In the genomic region with DNA sequence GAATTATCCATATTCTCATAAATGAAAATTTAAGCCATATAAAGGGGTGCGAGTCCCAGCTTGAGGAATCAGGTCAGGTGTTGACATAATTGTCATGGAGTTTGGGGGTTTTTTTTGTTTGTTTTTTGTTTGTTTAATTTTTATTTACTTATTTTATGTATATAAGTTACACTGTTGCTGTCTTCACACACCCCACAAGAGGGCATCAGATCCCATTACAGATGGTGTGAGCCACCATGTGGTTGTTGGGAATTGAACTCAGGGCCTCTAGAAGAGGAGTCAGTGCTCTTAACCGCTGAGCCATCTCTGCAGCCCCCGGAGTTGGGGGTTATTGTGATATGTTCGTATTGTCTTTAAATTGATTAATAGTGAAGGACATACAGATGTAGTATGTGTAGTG, we compare ENCODE assay signal across 31 mouse cellular contexts. TPM values are rescaled to one million over a fixed set of nuclear protein-coding genes. Genes with fewer than 3 reads are reported as not detected.
DNase-seq lines count a peak whose midpoint lies in the region; ATAC-seq and TF ChIP-seq lines count a peak whose summit lies in the region.
"Had no signal": no experiment of that assay in that cellular context is flagged by ENCODE, and none has a peak within 500 bp of the region (broad histone marks: within the 10 kb centered on the region; RNA-seq: fewer than 3 reads in every experiment).

No protein-coding gene starts in this region.

- H3K9me3 ChIP-seq in intestine, postnatal 0 days (ENCODE audit: control insufficient read depth), result no peaks in the 10 kb centered on the region
- no peaks in the 10 kb centered on the region for H3K9me3 ChIP-seq in intestine, embryonic 16.5 days (ENCODE audit: control insufficient read depth, low read length)
- no peaks in the 10 kb centered on the region for H3K9me3 ChIP-seq in liver, embryonic 14.5 days (ENCODE audit: control insufficient read depth, low read length)
- H3K9me3 ChIP-seq in liver, embryonic 12.5 days (replicated peaks), result no peaks in the 10 kb centered on the region
- H3K9me3 ChIP-seq: embryonic facial prominence, embryonic 12.5 days; heart, embryonic 13.5 days; hindbrain, embryonic 10.5 days; intestine, embryonic 15.5 days; limb, embryonic 13.5 days; liver, embryonic 13.5 days; lung, embryonic 15.5 days; midbrain, embryonic 13.5 days; neural tube, embryonic 15.5 days had no signal

- TF ChIP-seq CTCF in intestine, postnatal 0 days (IDR thresholded peaks at IDR 0.05; ENCODE audit: low read depth), result peak; percentile 50
- TF ChIP-seq CTCF in liver, embryonic 14.5 days (IDR thresholded peaks at IDR 0.05; ENCODE audit: low read depth), result peak; percentile 21; the same call in 1 of the 2 replicates

- TF ChIP-seq EP300 in liver, embryonic 14.5 days (IDR thresholded peaks at IDR 0.05; ENCODE audit: low read depth), result no peak

- no peak overlapping the region for H3K27ac ChIP-seq in intestine, postnatal 0 days (ENCODE audit: low read depth, low read length)
- H3K27ac ChIP-seq in intestine, embryonic 16.5 days (ENCODE audit: low read length), result no peak overlapping the region
- no peak overlapping the region for H3K27ac ChIP-seq in liver, embryonic 14.5 days
- H3K27ac ChIP-seq in liver, embryonic 12.5 days, result no peak overlapping the region
- H3K27ac ChIP-seq: embryonic facial prominence, embryonic 12.5 days; heart, embryonic 13.5 days; hindbrain, embryonic 10.5 days; intestine, embryonic 15.5 days; limb, embryonic 13.5 days; liver, embryonic 13.5 days; lung, embryonic 15.5 days; macrophage; midbrain, embryonic 13.5 days; neural tube, embryonic 15.5 days had no signal

- ATAC-seq in intestine, postnatal 0 days, result no peak
- ATAC-seq in intestine, embryonic 16.5 days, result no peak
- no peak for ATAC-seq in liver, embryonic 14.5 days (ENCODE audit: insufficient read depth)
- no peak for ATAC-seq in liver, embryonic 12.5 days
- ATAC-seq: forebrain, embryonic 14.5 days; hindbrain, embryonic 16.5 days; intestine, embryonic 15.5 days; midbrain, embryonic 13.5 days had no signal

- H3K4me2 ChIP-seq in intestine, postnatal 0 days (replicated peaks; ENCODE audit: low read depth), result no peak overlapping the region
- no peak overlapping the region for H3K4me2 ChIP-seq in intestine, embryonic 16.5 days (ENCODE audit: low read depth, low read length)
- H3K4me2 ChIP-seq in liver, embryonic 14.5 days (ENCODE audit: low read depth), result no peak overlapping the region
- no peak overlapping the region for H3K4me2 ChIP-seq in liver, embryonic 12.5 days
- H3K4me2 ChIP-seq: embryonic facial prominence, embryonic 12.5 days; heart, embryonic 13.5 days; intestine, embryonic 15.5 days; limb, embryonic 13.5 days; liver, embryonic 13.5 days; lung, embryonic 15.5 days; midbrain, embryonic 13.5 days; neural tube, embryonic 15.5 days had no signal

- 0 out of 2 replicates have a peak, but pooled peaks cover under 1% of the 10 kb centered on the region for H3K4me1 ChIP-seq in intestine, postnatal 0 days (replicated peaks; ENCODE audit: control insufficient read depth, insufficient read depth, low read length)
- no peaks in the 10 kb centered on the region for H3K4me1 ChIP-seq in intestine, embryonic 16.5 days (ENCODE audit: control insufficient read depth, insufficient read depth, low read length)
- no peaks in the 10 kb centered on the region for H3K4me1 ChIP-seq in liver, embryonic 14.5 days (replicated peaks; ENCODE audit: control insufficient read depth in 2 of 2, insufficient read depth in 2 of 2, low read length in 1 of 2)
- H3K4me1 ChIP-seq in liver, embryonic 12.5 days, result no peaks in the 10 kb centered on the region
- H3K4me1 ChIP-seq: embryonic facial prominence, embryonic 12.5 days; heart, embryonic 13.5 days; hindbrain, embryonic 10.5 days; intestine, embryonic 15.5 days; limb, embryonic 13.5 days; liver, embryonic 13.5 days; lung, embryonic 15.5 days; midbrain, embryonic 13.5 days; neural tube, embryonic 15.5 days had no signal

- H3K4me3 ChIP-seq in intestine, postnatal 0 days (ENCODE audit: low read depth, low read length), result no peak overlapping the region
- no peak overlapping the region for H3K4me3 ChIP-seq in intestine, embryonic 16.5 days (ENCODE audit: low read length)
- no peak overlapping the region for H3K4me3 ChIP-seq in liver, embryonic 14.5 days (ENCODE audit: insufficient read depth in 1 of 2, low read depth in 2 of 2, low read length in 2 of 2)
- H3K4me3 ChIP-seq in liver, embryonic 12.5 days, result no peak overlapping the region
- H3K4me3 ChIP-seq: embryonic facial prominence, embryonic 12.5 days; heart, embryonic 13.5 days; hindbrain, embryonic 10.5 days; intestine, embryonic 15.5 days; limb, embryonic 13.5 days; liver, embryonic 13.5 days; lung, embryonic 15.5 days; midbrain, embryonic 13.5 days; neural tube, embryonic 15.5 days had no signal

- no peaks in the 10 kb centered on the region for H3K27me3 ChIP-seq in intestine, postnatal 0 days (replicated peaks; ENCODE audit: control insufficient read depth, insufficient read depth, low read length)
- no peaks in the 10 kb centered on the region for H3K27me3 ChIP-seq in intestine, embryonic 16.5 days (replicated peaks; ENCODE audit: control insufficient read depth, insufficient read depth, low read length)
- no peaks in the 10 kb centered on the region for H3K27me3 ChIP-seq in liver, embryonic 14.5 days (ENCODE audit: control insufficient read depth, insufficient read depth, low read length)
- no peaks in the 10 kb centered on the region for H3K27me3 ChIP-seq in liver, embryonic 12.5 days (replicated peaks)
- H3K27me3 ChIP-seq: embryonic facial prominence, embryonic 12.5 days; heart, embryonic 13.5 days; intestine, embryonic 15.5 days; limb, embryonic 13.5 days; liver, embryonic 13.5 days; lung, embryonic 15.5 days; midbrain, embryonic 13.5 days; neural tube, embryonic 15.5 days had no signal

- 98% methylated on average over 4 of the region's 4 CpGs for WGBS in intestine, postnatal 0 days
- 96% methylated on average over 4 of the region's 4 CpGs for WGBS in intestine, embryonic 16.5 days
- WGBS in liver, embryonic 14.5 days (ENCODE audit: insufficient replicate concordance), result 85% methylated on average over 4 of the region's 4 CpGs
- WGBS in liver, embryonic 12.5 days (ENCODE audit: insufficient replicate concordance), result 85% methylated on average over 4 of the region's 4 CpGs

- no peak for DNase-seq in liver, embryonic 14.5 days (ENCODE audit: low read depth in 3 of 3, low spot score in 3 of 3)
- DNase-seq in 3T3-L1 (ENCODE audit: low read depth, low spot score), result peak; percentile 22
- peak; percentile 15 for DNase-seq in 416B (ENCODE audit: low read depth)
- DNase-seq in thymus, postnatal 4 days, result no peak
- no peak for DNase-seq in layer of hippocampus, postnatal 25 days (ENCODE audit: extremely low spot score in 1 of 2, low spot score in 1 of 2)
- DNase-seq: adrenal gland, adult 8-10 months; cerebellum, adult 2 months; cerebellum, postnatal 25 days; embryo, embryonic 11 days; gastrocnemius, postnatal 25 days; heart, adult 11 months; heart, postnatal 14 days; kidney, postnatal 4 days; layer of hippocampus, adult 9-11 months; liver, embryonic 13.5 days; retina, postnatal 1 day; right cerebral cortex, postnatal 14 days had no signal

- peaks cover 73% of the 10 kb centered on the region for H3K36me3 ChIP-seq in intestine, postnatal 0 days (ENCODE audit: control insufficient read depth, insufficient read depth)
- H3K36me3 ChIP-seq in intestine, embryonic 16.5 days (ENCODE audit: control insufficient read depth, insufficient read depth, low read length), result peaks cover 33% of the 10 kb centered on the region
- peaks cover 54% of the 10 kb centered on the region for H3K36me3 ChIP-seq in liver, embryonic 14.5 days (replicated peaks; ENCODE audit: control insufficient read depth, insufficient read depth, low read depth)
- peaks cover 96% of the 10 kb centered on the region for H3K36me3 ChIP-seq in liver, embryonic 12.5 days

- no peak overlapping the region for H3K9ac ChIP-seq in intestine, postnatal 0 days (ENCODE audit: low read depth, low read length)
- no peak overlapping the region for H3K9ac ChIP-seq in intestine, embryonic 16.5 days (ENCODE audit: low read depth, low read length)
- no peak overlapping the region for H3K9ac ChIP-seq in liver, embryonic 14.5 days (replicated peaks)
- no peak overlapping the region for H3K9ac ChIP-seq in liver, embryonic 12.5 days
- H3K9ac ChIP-seq: embryonic facial prominence, embryonic 12.5 days; heart, embryonic 13.5 days; intestine, embryonic 15.5 days; limb, embryonic 13.5 days; liver, embryonic 13.5 days; lung, embryonic 15.5 days; midbrain, embryonic 13.5 days; neural tube, embryonic 15.5 days had no signal

RNA-seq across cellular contexts. Expression of gene Sephs1, which starts 15.6 kb away (rescaled TPM):
- polyA plus RNA-seq in intestine, postnatal 0 days (2015; fragmentation: Nextera tagmentation; extraction: Ambion mirVana), result 23.9 and 24.1 TPM in 2 replicates
- polyA plus RNA-seq in intestine, embryonic 16.5 days (2015; fragmentation: Nextera tagmentation; extraction: Ambion mirVana), result 48.7 and 51.5 TPM in 2 replicates
- 12.7 and 16.8 TPM in 2 replicates for polyA plus RNA-seq in liver, embryonic 14.5 days (2012; rRNA removed)
- 29.9 and 32.2 TPM in 2 replicates for polyA plus RNA-seq in liver, embryonic 14.5 days (2014; fragmentation: Nextera tagmentation; extraction: Ambion mirVana)
- polyA plus RNA-seq in liver, embryonic 12.5 days (2016; fragmentation: Nextera tagmentation; extraction: Ambion mirVana), result 47.6 and 49.2 TPM in 2 replicates
- 10 to 100 TPM; 23.5 to 27.3 TPM for total RNA-seq in layer of hippocampus, postnatal 25 days (2021)

RNA-seq across cellular contexts. Expression of gene Phyh, which starts 21.8 kb away (rescaled TPM):
- 210 and 230 TPM in 2 replicates for polyA plus RNA-seq in intestine, postnatal 0 days (2015; fragmentation: Nextera tagmentation; extraction: Ambion mirVana)
- 102 and 112 TPM in 2 replicates for polyA plus RNA-seq in intestine, embryonic 16.5 days (2015; fragmentation: Nextera tagmentation; extraction: Ambion mirVana)
- 27.3 and 38.8 TPM in 2 replicates for polyA plus RNA-seq in liver, embryonic 14.5 days (2012; rRNA removed)
- 63.8 and 67.8 TPM in 2 replicates for polyA plus RNA-seq in liver, embryonic 14.5 days (2014; fragmentation: Nextera tagmentation; extraction: Ambion mirVana)
- polyA plus RNA-seq in liver, embryonic 12.5 days (2016; fragmentation: Nextera tagmentation; extraction: Ambion mirVana), result 38.7 and 39.2 TPM in 2 replicates
- 10 to 100 TPM; 78.3 to 80.8 TPM for total RNA-seq in layer of hippocampus, postnatal 25 days (2021)

Comparison
In these comparisons a context has a peak if more than half of its experiments do, and no peak if none do; other contexts are left out.
1. DNase-seq: peak in 3T3-L1 (single experiment) and 416B (single experiment); none in liver, embryonic 14.5 days (0 of 3), thymus, postnatal 4 days (single experiment) and layer of hippocampus, postnatal 25 days (0 of 2).